Mouse (Mus musculus): Measurements from ENCODE around the gene Mkrn2. TPM values are rescaled to one million over a fixed set of nuclear protein-coding genes. Genes with fewer than 3 reads are reported as not detected.

The Mkrn2 gene
- polyA plus RNA-seq (2012; fragmentation: generic; extraction: Trizol), result 17.0 TPM

DNA sequence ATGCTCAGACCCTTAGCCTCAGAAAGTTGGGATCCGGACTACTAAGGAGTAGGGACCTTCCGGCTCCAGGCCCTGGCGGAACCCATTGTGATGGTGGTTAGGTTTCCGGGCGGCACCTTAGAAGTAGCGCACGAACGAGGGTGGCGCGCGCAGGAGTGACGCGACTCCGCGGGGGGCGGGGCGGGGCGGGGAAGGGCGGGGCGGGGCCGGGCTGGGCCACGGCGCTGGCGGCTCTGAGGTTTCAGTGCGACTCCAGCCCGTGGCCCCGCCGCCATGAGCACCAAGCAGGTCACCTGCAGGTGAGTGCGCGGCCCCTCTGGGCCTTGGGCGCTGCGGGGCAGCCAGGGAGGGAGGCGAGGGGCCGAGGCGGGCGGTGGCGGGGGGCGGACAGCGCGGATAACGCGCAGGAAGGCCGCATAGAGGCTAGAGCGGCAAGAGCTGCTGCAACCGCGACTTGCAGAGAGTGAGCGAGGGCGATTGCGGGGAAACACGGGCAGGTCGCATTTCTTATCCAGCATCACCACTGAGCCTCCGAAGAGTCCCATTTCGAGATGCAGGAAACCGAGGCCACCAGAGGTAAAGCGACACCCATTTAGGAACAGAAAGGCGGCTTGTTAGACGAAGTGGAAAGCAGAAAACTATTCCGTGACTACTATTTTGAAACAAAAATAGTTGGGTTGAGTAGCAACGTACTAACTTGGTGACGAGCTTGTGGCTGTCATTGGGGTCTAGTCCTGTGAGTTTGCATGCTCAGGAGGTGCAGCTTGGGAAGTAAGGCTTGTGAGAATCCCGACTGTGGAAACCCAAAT is at the start of gene Mkrn2:
Gene Mkrn2, plus strand, starts transcription at position 188 of the 809 bp plus-strand sequence.
- Histone ChIP-seq H3K4me3 (peak within 1 kb of the TSS; percentile 54), H3K36me3 (ENCODE audit: control insufficient read depth, insufficient read depth) (no peaks in the 10 kb centered on the region), H3ac (ENCODE audit: control insufficient read depth, insufficient read length) (no peak within 1 kb of the TSS), H3K79me2 (ENCODE audit: control insufficient read depth, insufficient read depth) (peaks cover 8% of the 10 kb centered on the region), H3K4me2 (ENCODE audit: low read depth) (peak within 1 kb of the TSS; percentile 86), H3K27me3 (ENCODE audit: control insufficient read depth, insufficient read depth, insufficient read length) (no peaks in the 10 kb centered on the region)
- no peak for TF ChIP-seq TCF12 (IDR thresholded peaks at IDR 0.05; ENCODE audit: insufficient read depth, poor library complexity, severe bottlenecking)
- TF ChIP-seq E2F4 (IDR thresholded peaks at IDR 0.05; ENCODE audit: insufficient read depth), result peak; percentile 57
- TF ChIP-seq MYOD1 (IDR thresholded peaks at IDR 0.05; ENCODE audit: control insufficient read depth in 1 of 3, insufficient read length in 2 of 3, low read depth in 2 of 3), result no peak
- TF ChIP-seq MYOG (IDR thresholded peaks at IDR 0.05; ENCODE audit: control insufficient read depth in 1 of 3, insufficient read depth in 1 of 3, insufficient read length in 2 of 3, low read depth in 2 of 3), result no peak
- no peak for TF ChIP-seq CEBPB (IDR thresholded peaks at IDR 0.05; ENCODE audit: insufficient read depth, poor library complexity, severe bottlenecking)
- no peak for TF ChIP-seq USF1 (IDR thresholded peaks at IDR 0.05; ENCODE audit: low read depth)
- TF ChIP-seq MAX (IDR thresholded peaks at IDR 0.05; ENCODE audit: low read depth), result no peak
- TF ChIP-seq TCF3 (IDR thresholded peaks at IDR 0.05; ENCODE audit: insufficient read length, low read depth), result no peak
- TF ChIP-seq POLR2A (IDR thresholded peaks at IDR 0.05; ENCODE audit: insufficient read length, low read depth), result peak; percentile 84
- no peak for TF ChIP-seq SRF (IDR thresholded peaks at IDR 0.05; ENCODE audit: control insufficient read depth, insufficient read length, low read depth)
- TF ChIP-seq POLR2AphosphoS2 (IDR thresholded peaks at IDR 0.05; ENCODE audit: insufficient read length, low read depth), result peak; percentile 83
- no peak for TF ChIP-seq REST (IDR thresholded peaks at IDR 0.05; ENCODE audit: insufficient read depth, insufficient read length)

DNA sequence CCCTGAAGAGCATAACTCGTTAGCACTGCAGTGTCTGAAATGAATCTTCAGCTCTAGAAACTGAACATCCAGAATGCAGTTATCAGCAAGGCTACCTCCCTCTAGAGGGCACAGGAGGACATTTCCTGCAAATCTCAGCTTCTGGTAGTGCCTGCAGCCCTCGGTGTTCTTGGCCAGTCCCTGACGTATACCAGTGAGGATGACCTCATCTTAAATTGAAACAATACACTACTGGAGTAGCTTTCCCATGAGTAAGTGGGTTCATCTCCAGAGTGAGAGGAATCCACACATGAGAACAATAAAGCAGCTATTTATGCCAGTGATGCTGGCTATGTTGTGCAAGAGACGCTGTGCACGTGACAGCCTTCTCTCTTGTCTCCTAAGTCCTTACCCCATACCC is 46.2 kb upstream of the Mkrn2 start:
- Histone ChIP-seq H3K79me2 (ENCODE audit: control insufficient read depth, insufficient read depth) (no peaks in the 10 kb centered on the region), H3K4me2 (ENCODE audit: low read depth) (no peak overlapping the region), H3ac (ENCODE audit: control insufficient read depth, insufficient read length) (no peak overlapping the region), H3K36me3 (ENCODE audit: control insufficient read depth, insufficient read depth) (peaks cover 11% of the 10 kb centered on the region), H3K4me3 (no peak overlapping the region), H3K27me3 (ENCODE audit: control insufficient read depth, insufficient read depth, insufficient read length) (no peaks in the 10 kb centered on the region)
- TF ChIP-seq POLR2AphosphoS2 (IDR thresholded peaks at IDR 0.05; ENCODE audit: insufficient read length, low read depth) (no peak), TCF12 (IDR thresholded peaks at IDR 0.05; ENCODE audit: insufficient read depth, poor library complexity, severe bottlenecking) (no peak), SRF (IDR thresholded peaks at IDR 0.05; ENCODE audit: control insufficient read depth, insufficient read length, low read depth) (no peak), POLR2A (IDR thresholded peaks at IDR 0.05; ENCODE audit: insufficient read length, low read depth) (no peak), E2F4 (IDR thresholded peaks at IDR 0.05; ENCODE audit: insufficient read depth) (no peak), USF1 (IDR thresholded peaks at IDR 0.05; ENCODE audit: low read depth) (no peak), REST (IDR thresholded peaks at IDR 0.05; ENCODE audit: insufficient read depth, insufficient read length) (no peak), MYOD1 (IDR thresholded peaks at IDR 0.05; ENCODE audit: control insufficient read depth in 1 of 3, insufficient read length in 2 of 3, low read depth in 2 of 3) (no peak), MAX (IDR thresholded peaks at IDR 0.05; ENCODE audit: low read depth) (no peak), TCF3 (IDR thresholded peaks at IDR 0.05; ENCODE audit: insufficient read length, low read depth) (no peak), CEBPB (IDR thresholded peaks at IDR 0.05; ENCODE audit: insufficient read depth, poor library complexity, severe bottlenecking) (no peak), MYOG (IDR thresholded peaks at IDR 0.05; ENCODE audit: control insufficient read depth in 1 of 3, insufficient read depth in 1 of 3, insufficient read length in 2 of 3, low read depth in 2 of 3) (no peak)

DNA sequence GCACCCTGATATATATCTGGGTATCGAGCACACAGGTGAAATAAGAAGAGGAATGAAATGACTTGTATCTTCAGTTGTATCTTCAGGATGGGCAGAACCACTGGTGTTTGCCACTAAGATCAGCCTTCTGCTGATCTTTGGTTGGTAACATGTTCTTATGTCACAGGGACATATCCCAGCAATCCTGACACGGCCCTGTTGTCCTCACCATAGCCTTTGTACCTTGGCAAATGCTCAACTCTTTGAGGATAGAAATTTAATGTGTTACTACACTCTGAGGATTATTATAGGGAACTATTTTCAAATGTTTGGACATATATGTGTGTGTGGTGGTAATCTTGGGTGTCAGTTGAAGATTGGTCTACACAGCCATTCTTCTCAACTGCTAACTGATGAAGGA is 43.5 kb upstream of the Mkrn2 start:
- TF ChIP-seq TCF12 (IDR thresholded peaks at IDR 0.05; ENCODE audit: insufficient read depth, poor library complexity, severe bottlenecking) (no peak), E2F4 (IDR thresholded peaks at IDR 0.05; ENCODE audit: insufficient read depth) (no peak), CEBPB (IDR thresholded peaks at IDR 0.05; ENCODE audit: insufficient read depth, poor library complexity, severe bottlenecking) (no peak), USF1 (IDR thresholded peaks at IDR 0.05; ENCODE audit: low read depth) (no peak), MAX (IDR thresholded peaks at IDR 0.05; ENCODE audit: low read depth) (no peak), SRF (IDR thresholded peaks at IDR 0.05; ENCODE audit: control insufficient read depth, insufficient read length, low read depth) (no peak), POLR2AphosphoS2 (IDR thresholded peaks at IDR 0.05; ENCODE audit: insufficient read length, low read depth) (no peak), MYOD1 (IDR thresholded peaks at IDR 0.05; ENCODE audit: control insufficient read depth in 1 of 3, insufficient read length in 2 of 3, low read depth in 2 of 3) (no peak), REST (IDR thresholded peaks at IDR 0.05; ENCODE audit: insufficient read depth, insufficient read length) (no peak), MYOG (IDR thresholded peaks at IDR 0.05; ENCODE audit: control insufficient read depth in 1 of 3, insufficient read depth in 1 of 3, insufficient read length in 2 of 3, low read depth in 2 of 3) (no peak), TCF3 (IDR thresholded peaks at IDR 0.05; ENCODE audit: insufficient read length, low read depth) (no peak), POLR2A (IDR thresholded peaks at IDR 0.05; ENCODE audit: insufficient read length, low read depth) (no peak)
- H3K4me2 ChIP-seq (ENCODE audit: low read depth), result no peak overlapping the region
- H3K27me3 ChIP-seq (ENCODE audit: control insufficient read depth, insufficient read depth, insufficient read length), result no peaks in the 10 kb centered on the region
- peaks cover 11% of the 10 kb centered on the region for H3K36me3 ChIP-seq (ENCODE audit: control insufficient read depth, insufficient read depth)
- no peak overlapping the region for H3ac ChIP-seq (ENCODE audit: control insufficient read depth, insufficient read length)
- H3K79me2 ChIP-seq (ENCODE audit: control insufficient read depth, insufficient read depth), result no peaks in the 10 kb centered on the region
- H3K4me3 ChIP-seq, result no peak overlapping the region

DNA sequence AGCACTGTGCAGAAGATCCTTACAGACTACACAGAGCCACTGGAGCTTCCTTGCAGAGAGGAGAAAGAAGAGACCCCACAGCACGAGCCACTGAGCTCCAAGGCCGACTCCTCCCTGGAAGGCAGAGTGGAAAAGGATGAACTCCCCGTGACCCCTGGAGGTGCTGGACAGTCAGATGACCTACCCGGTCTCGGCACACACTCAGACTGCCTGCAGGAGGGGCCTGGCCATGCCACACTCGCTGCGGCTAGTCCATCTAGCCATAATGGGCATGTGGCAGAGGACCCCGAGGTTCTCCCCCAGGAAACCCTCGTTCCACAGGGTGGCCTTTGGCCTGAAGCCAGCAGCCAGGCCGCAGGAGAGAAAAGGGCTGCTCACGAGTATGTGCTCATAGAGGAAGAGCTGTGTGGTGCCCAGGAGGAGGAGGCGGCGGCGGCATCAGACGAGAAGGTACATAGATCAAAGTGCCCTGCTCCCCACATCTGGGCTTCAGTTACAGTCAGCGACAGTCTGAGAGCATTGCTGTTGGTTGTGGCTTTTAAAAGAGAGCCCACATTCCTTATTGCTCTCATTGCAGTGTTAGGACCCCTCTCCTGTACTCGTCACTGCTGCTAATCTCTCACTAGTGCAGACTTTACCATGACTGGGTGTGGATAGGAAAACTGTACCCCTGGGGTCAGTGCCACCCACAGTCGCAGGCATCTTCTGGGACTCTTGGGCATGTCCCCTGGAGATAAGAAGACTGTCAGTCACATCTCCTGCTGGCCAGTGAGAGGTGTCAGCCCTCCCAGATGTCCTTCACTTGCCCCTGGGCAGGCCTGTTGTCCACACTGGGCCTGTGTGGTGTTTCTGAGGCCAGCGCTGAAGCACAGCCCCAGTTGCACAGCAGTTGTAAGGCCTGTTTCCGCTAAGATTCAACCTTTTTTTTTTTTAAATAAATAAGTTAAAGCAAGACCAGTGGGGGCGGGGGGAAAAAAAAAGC is 41.8 kb upstream of the Mkrn2 start:
- no peaks in the 10 kb centered on the region for H3K36me3 ChIP-seq (ENCODE audit: control insufficient read depth, insufficient read depth)
- no peaks in the 10 kb centered on the region for H3K27me3 ChIP-seq (ENCODE audit: control insufficient read depth, insufficient read depth, insufficient read length)
- H3K4me2 ChIP-seq (ENCODE audit: low read depth), result no peak overlapping the region
- no peak for TF ChIP-seq SRF (IDR thresholded peaks at IDR 0.05; ENCODE audit: control insufficient read depth, insufficient read length, low read depth)
- no peak for TF ChIP-seq MAX (IDR thresholded peaks at IDR 0.05; ENCODE audit: low read depth)
- no peak for TF ChIP-seq MYOG (IDR thresholded peaks at IDR 0.05; ENCODE audit: control insufficient read depth in 1 of 3, insufficient read depth in 1 of 3, insufficient read length in 2 of 3, low read depth in 2 of 3)
- TF ChIP-seq TCF12 (IDR thresholded peaks at IDR 0.05; ENCODE audit: insufficient read depth, poor library complexity, severe bottlenecking), result no peak
- no peak for TF ChIP-seq USF1 (IDR thresholded peaks at IDR 0.05; ENCODE audit: low read depth)
- no peaks in the 10 kb centered on the region for H3K79me2 ChIP-seq (ENCODE audit: control insufficient read depth, insufficient read depth)
- H3K4me3 ChIP-seq, result no peak overlapping the region
- no peak overlapping the region for H3ac ChIP-seq (ENCODE audit: control insufficient read depth, insufficient read length)
